ENCODE assay signal across 8 mouse cellular contexts in genomic region chr10:84392027-84392722, GRCm38 (mm10). TPM values are rescaled to one million over a fixed set of nuclear protein-coding genes. Genes with fewer than 3 reads are reported as not detected.
A peak's percentile ranks its signal among the peaks of the same experiment; 100 is the strongest.
DNase-seq lines count a peak whose midpoint lies in the region; ATAC-seq lines count a peak whose summit lies in the region.

No protein-coding gene starts in this region.

- no peaks in the 10 kb centered on the region for H3K9me3 ChIP-seq in hindbrain, embryonic 12.5 days (replicated peaks)

- H3K27me3 ChIP-seq in hindbrain, embryonic 12.5 days, result no peaks in the 10 kb centered on the region

- no peak overlapping the region for H3K4me3 ChIP-seq in hindbrain, embryonic 12.5 days

- H3K27ac ChIP-seq in hindbrain, embryonic 12.5 days, result peak overlapping the region; percentile 69

- peak; percentile 35 to 37 for DNase-seq in kidney, postnatal 25 days
- no peak for DNase-seq in kidney, adult 9 months
- DNase-seq in c-Kit-positive CD71-positive TER-119-negative erythroid progenitor cells, embryonic 14.5 days (ENCODE audit: low read depth), result peak; percentile 2
- DNase-seq in mesoderm, embryonic 11.5 days (ENCODE audit: low read depth, low spot score), result peak; percentile 54
- DNase-seq in natural killer cell, adult 2 months (ENCODE audit: low spot score in 2 of 2), result no peak
- DNase-seq in spleen, adult 18-20 months, result no peak
- no peak for DNase-seq in left cerebral cortex, adult 9 months (ENCODE audit: low spot score in 2 of 2)

- no peak for ATAC-seq in hindbrain, embryonic 12.5 days (ENCODE audit: low FRiP score)

- 0 out of 2 replicates have a peak overlapping the region, but pooled peaks have one; percentile 25 for H3K4me2 ChIP-seq in hindbrain, embryonic 12.5 days (replicated peaks)

- 16% methylated on average over 14 of the region's 14 CpGs for WGBS in hindbrain, embryonic 12.5 days

- H3K4me1 ChIP-seq in hindbrain, embryonic 12.5 days, result peaks cover 68% of the 10 kb centered on the region

- no peak overlapping the region for H3K9ac ChIP-seq in hindbrain, embryonic 12.5 days

- H3K36me3 ChIP-seq in hindbrain, embryonic 12.5 days, result peaks cover 3% of the 10 kb centered on the region; the same call in 1 of the 2 replicates

RNA-seq across cellular contexts. Expression of gene Nuak1, which starts 48.2 kb away (rescaled TPM):
- 4.6 and 4.9 TPM in 2 replicates for polyA plus RNA-seq in hindbrain, embryonic 12.5 days (2016; fragmentation: Nextera tagmentation; extraction: Ambion mirVana)

Comparison
In these comparisons a context has a peak if more than half of its experiments do, and no peak if none do; other contexts are left out.
1. DNase-seq: peak in kidney, postnatal 25 days (2 of 2), c-Kit-positive CD71-positive TER-119-negative erythroid progenitor cells, embryonic 14.5 days (single experiment) and mesoderm, embryonic 11.5 days (single experiment); none in kidney, adult 9 months (single experiment), natural killer cell, adult 2 months (0 of 2), spleen, adult 18-20 months (0 of 2) and left cerebral cortex, adult 9 months (0 of 2).